Mouse (Mus musculus) left cerebral cortex, adult 9 months (tissue): ENCODE data around the gene H2-T3.
"Not testable (repeated sequence)": the region's sequence is repeated elsewhere in the genome, so short reads cannot be mapped to it uniquely, and the experiment has no call there.

ENCODE experiments used
- DNase-seq, 2 experiments: peaks; one replicate each; pipeline ENCODE4 v3.0.0; 2022; ENCODE audit warnings: low spot score in 2 of 2

Gene H2-T3

GRCm38 (mm10) chr17:36178938-36179337 is 11.1 kb downstream of the H2-T3 start:
- DNase-seq = not testable (repeated sequence)

GRCm38 (mm10) chr17:36176132-36176531 is 14.0 kb downstream of the H2-T3 start:
- not testable (repeated sequence) for DNase-seq

- no peak for DNase-seq
These were observed 19.7 kb downstream of the H2-T3 start for GRCm38 (mm10) chr17:36170287-36170814.

- no peak for DNase-seq
These were observed 20.3 kb downstream of the H2-T3 start for GRCm38 (mm10) chr17:36169753-36170152.

DNA sequence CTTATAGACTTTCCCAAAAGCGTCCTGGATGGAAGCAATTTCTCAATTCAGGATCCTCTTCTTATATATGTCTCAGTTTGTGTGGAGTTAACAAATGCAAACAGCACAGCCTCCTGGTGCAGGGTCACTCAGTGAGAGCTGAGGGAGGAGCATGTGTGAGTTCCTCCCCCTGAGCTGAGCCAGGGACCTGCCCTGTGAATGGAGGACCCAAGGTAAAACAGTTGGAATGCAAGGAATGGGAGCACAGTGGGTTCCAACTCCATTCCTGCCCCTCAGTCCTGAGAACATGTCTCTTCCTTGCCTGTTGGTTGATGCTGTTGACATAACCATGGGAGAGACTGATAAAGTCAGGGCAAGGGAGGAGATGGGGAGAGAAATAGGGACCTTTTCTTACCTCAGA is 21.0 kb downstream of the H2-T3 start:
- not testable (repeated sequence) for DNase-seq

GRCm38 (mm10) chr17:36168039-36168652 is 21.9 kb downstream of the H2-T3 start, which contains the start of gene Gm8909:
Gene Gm8909 (minus strand): TSS chr17:36168537.
- no peak for DNase-seq

DNA sequence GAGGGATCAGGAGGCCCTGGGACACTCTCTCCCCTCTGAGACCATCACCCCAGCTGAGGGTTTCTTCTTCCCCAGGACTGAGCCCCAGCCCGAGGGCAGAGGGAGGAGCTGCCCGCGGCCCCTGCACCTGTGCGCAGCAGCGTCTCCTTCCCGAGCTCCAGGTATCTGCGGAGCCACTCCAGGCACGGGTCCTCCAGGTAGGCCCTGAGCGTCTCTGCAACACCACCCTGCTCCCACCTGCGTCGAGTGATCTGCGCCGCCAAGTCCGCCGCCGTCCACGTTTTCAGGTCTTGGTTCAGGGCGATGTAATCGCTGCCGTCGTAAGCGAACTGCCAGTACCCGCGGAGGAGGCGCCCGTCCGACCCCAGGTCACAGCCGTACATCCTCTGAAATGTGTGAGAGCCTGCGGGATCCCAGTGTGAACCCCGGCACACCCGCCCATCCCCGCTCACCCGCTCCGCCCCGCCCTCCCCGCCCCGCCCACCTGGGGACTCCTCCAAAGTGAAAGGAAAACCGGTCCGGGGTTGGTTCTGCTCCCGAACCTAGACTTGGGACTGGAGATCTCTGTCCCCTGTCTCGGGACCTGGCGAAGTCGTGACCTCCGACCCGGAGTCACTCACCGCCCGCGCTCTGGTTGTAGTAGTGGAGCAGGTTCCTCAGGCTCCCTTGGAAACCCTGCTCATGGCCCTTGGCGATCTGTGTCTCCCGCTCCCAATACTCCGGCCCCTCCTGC is 22.6 kb downstream of the H2-T3 start:
- DNase-seq = no peak

DNA sequence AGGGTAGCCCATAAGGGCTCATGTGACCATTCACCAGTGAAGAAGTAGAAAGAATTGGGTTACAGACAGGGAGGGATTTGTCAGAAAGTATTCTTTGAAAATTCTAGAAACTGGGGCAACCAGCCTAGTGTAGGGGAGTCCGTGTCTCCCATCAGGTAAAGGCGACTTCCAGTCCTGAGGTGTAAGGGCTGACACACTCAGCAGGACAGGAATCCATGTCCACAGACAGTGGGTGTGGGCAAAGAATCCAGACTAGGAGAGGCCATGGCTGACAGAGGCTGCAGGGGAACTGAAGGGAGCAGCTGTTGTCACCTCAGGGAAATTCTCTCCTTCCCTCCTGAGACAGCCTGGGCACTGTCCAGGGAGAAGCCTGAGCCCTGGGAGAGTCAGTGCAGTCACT is 23.2 kb downstream of the H2-T3 start:
- not testable (repeated sequence) for DNase-seq

- no peak for DNase-seq
These were observed 28.7 kb downstream of the H2-T3 start for GRCm38 (mm10) chr17:36161129-36162051.

- DNase-seq = not testable (repeated sequence)
These were observed 31.8 kb downstream of the H2-T3 start for GRCm38 (mm10) chr17:36158264-36158663.

DNA sequence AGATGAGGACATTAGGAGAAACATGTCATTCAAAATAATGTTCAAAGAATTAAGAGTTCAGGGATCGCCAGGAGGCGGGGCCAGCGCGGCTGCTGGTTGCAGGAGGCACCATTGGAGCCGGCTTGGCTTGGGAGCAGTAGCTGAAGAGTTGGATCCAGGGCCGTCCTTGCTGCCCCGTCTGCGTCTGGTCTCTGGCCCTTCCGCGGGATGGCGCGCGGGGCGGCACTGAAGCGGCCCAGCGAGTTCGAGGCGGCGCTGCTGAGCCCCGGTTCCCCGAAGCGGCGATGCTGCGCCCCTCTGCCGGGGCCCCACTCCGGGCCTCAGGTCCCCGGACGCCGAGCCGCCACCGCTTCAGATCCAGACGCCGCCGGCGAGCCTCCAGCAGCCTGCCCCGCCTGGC is 32.3 kb downstream of the H2-T3 start:
- DNase-seq = not testable (repeated sequence)

DNA sequence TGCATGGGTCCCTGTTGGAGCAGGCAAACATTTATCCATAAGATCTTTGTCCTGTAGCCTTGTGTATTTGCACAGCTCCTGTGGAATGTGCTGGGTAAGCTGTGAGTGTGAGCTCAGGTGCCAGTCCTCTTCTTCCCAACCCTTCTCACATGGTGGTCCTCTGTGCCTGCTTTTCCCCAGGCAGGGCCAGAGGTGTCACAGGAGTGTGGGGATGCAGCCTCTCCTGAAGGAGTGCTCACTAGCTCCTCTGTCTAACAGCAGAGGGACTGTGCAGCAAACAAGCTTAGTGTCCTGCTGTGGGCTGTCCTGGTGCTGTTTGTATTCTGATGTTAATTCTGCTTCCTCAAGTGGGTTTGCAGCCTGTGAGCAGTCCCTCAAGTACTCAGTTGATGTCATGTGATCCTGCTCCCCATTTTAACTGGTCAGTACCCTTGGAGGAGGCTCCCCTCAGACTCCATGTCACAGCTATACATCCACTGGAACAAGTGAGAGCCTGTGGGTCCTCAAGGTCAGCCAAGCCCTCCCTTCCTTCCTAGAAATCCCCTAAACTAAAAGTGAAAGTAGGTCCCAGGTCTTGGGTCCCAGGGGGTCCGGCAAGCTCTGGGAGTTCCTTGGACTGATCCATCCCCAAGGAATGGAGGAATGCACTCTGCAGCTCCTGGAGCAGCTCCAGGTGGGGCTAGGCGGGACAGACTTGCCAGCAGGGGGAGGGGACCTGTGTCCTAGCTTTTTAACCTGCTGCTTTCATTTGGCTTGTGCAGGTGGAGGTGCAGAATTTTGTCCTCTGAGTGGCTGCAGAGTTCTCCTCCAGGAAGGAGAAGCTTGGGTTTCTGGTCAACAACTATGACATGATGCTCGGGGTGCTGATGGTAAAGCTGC is 35.6 kb downstream of the H2-T3 start:
- no peak for DNase-seq

DNA sequence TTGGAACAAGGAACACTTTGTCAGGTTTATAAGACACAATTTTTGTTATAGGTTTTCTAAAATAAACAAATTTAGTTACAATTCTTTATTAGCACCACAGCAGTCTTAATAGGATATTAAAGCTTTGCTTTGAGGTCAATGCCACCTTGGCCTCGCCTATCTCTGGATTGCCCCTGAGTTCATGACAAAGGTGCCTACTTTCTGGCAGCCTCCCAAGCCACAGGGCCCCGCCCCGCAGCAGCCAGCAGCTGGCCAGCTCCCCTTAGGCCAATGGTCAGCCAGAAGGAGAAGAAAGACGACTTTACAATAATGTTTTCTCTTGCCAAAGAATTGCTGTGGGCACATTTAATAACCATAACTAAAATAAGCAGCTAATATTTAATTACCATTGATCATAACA is 38.9 kb downstream of the H2-T3 start:
- DNase-seq = not testable (repeated sequence)

- DNase-seq = not testable (repeated sequence)
These were observed 41.6 kb downstream of the H2-T3 start for GRCm38 (mm10) chr17:36148468-36148867.

- DNase-seq = not testable (repeated sequence)
These were observed 43.1 kb downstream of the H2-T3 start for GRCm38 (mm10) chr17:36146937-36147336.

DNA sequence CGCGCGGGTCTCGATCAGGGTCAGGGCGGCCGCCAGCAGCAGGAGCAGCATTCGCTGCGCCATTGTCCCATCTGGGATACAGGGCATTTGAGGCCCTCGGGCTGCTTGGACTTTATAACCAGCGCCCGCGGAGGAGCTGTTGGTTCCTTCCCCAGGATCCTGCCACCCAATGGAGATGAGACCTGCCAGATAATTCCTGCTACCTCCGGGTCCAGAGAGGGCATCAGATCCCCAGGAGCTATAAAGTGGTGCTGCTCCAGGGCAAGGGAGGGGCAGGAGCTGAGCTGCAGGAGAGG is 44.3 kb downstream of the H2-T3 start:
- not testable (repeated sequence) for DNase-seq

DNA sequence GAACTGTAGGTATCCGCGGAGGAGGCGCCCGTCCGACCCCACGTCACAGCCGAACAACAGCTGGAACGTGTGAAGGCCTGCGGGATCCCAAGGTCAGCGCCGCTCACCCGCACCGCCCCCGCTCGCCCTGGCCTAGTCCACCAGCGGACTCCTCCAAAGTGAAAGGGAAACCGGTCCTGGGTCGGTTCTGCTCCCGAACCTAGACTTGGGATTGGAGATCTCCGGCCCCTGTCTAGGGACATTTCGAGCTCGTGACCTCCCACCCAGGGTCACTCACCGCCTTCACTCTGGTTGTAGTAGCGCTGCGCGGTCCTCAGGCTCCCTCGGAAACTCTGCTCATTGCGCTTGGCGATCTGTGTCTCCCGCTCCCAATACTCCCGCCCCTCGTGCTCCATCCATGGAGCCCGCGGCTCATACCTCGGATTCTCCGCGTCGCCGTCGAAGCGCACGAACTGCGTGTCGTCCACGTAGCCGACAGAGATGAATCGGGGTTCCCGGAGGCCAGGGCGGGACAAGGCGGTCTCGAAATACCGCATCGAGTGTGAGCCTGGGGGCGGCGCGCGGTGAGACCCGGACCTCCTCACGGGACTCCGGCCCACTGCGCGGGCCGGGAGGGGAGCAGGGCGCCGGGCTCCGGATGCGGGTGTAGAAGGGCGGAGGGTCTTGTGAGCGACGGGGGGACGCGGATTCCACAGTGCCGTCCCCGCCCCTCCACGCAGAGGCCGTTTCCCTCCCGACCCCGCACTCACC is 44.8 kb downstream of the H2-T3 start:
- DNase-seq = no peak

DNA sequence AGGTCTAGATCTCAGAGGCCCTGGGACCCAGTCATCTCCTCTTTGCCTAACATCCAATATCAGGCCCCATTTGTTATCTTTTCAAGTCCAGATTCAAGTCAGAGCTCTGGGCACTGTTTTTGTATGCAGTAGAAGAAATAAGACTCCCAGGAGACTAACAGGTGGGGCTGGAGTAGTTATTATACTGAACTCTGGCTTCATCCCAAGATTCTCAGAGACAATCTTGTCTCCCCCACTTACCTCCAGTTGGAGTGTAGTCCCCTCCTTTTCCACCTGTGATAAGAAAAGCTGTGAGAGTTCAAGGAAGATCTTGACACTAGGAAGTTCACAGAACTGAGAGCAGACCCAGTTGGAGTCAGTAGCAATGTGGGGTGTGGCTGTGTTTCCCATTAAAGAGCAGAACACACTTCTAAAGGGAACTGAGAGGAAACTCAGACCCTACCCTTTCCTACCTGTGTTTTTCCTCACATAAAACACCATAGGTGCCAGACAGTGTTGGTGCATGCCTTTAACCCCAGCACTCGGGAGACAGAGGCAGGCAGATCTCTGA is 53.7 kb downstream of the H2-T3 start:
- DNase-seq = not testable (repeated sequence)
